Mouse (Mus musculus) spleen, postnatal 36 days (tissue): ENCODE data around the gene Plg.

Experiments used
- DNase-seq, 2 experiments: peaks; one replicate each; pipeline ENCODE4 v3.0.0; 2022; ENCODE audit warnings: low spot score in 2 of 2, mixed read lengths in 1 of 2

Plg gene

GRCm38 (mm10) chr17:12377981-12378705 is at the start of gene Plg:
Plg (plus strand) TSS chr17:12378608.
- no peak for DNase-seq

- no peak for DNase-seq
Measured at GRCm38 (mm10) chr17:12335115-12335514, 43.3 kb upstream of the Plg start.

- no peak for DNase-seq
Measured at GRCm38 (mm10) chr17:12336073-12336868, 42.1 kb upstream of the Plg start.

GRCm38 (mm10) chr17:12337156-12337555 is 41.3 kb upstream of the Plg start:
- DNase-seq: no peak

GRCm38 (mm10) chr17:12343702-12344376 is 34.6 kb upstream of the Plg start:
- no peak for DNase-seq

GRCm38 (mm10) chr17:12347462-12347861 is 30.9 kb upstream of the Plg start:
- no peak for DNase-seq

- no peak for DNase-seq
Measured at GRCm38 (mm10) chr17:12351564-12351963, 26.8 kb upstream of the Plg start.

GRCm38 (mm10) chr17:12352781-12353180 is 25.6 kb upstream of the Plg start:
- no peak for DNase-seq

- DNase-seq: no peak
Measured at GRCm38 (mm10) chr17:12359876-12360275, 18.5 kb upstream of the Plg start.

- DNase-seq: no peak
Measured at GRCm38 (mm10) chr17:12363601-12364425, 14.6 kb upstream of the Plg start.

- DNase-seq: no peak
Measured at GRCm38 (mm10) chr17:12364426-12364735, 14.0 kb upstream of the Plg start.

GRCm38 (mm10) chr17:12367373-12367930 is 11.0 kb upstream of the Plg start:
- DNase-seq: peak; percentile 41 to 43

- DNase-seq: no peak
Measured at GRCm38 (mm10) chr17:12369393-12369792, 9.0 kb upstream of the Plg start.

GRCm38 (mm10) chr17:12370289-12370688 is 8.1 kb upstream of the Plg start:
- no peak for DNase-seq

GRCm38 (mm10) chr17:12371310-12371925 is 7.0 kb upstream of the Plg start:
- peak in 1 of 2 experiments; percentile 1 for DNase-seq

- peak; percentile 55 to 69 for DNase-seq
Measured at GRCm38 (mm10) chr17:12372021-12372420, 6.4 kb upstream of the Plg start.

- DNase-seq: no peak
Measured at GRCm38 (mm10) chr17:12373601-12374144, 4.7 kb upstream of the Plg start.

GRCm38 (mm10) chr17:12380287-12380686 is 1.9 kb downstream of the Plg start:
- DNase-seq: no peak

- no peak for DNase-seq
Measured at GRCm38 (mm10) chr17:12381579-12381978, 3.2 kb downstream of the Plg start.

- no peak for DNase-seq
Measured at GRCm38 (mm10) chr17:12382531-12382930, 4.1 kb downstream of the Plg start.
